Mouse (Mus musculus) gastrocnemius, adult 8-10 months (tissue): ENCODE measurements at regions not wholly inside any gene's neighbourhood (a gene's known extent, or its start where the extent isn't known, plus 50 kb on each side); places are given as distances from the start of the nearest gene placed in this dataset.

ENCODE experiments used
- DNase-seq, 2 experiments: peaks; one replicate each; pipeline ENCODE4 v3.0.0; 2022; ENCODE audit warnings: low spot score in 2 of 2

- no peak for DNase-seq
Observed at GRCm38 (mm10) chr4:56275836-56276235, 464.0 kb upstream of the Gm26657 start.

DNA sequence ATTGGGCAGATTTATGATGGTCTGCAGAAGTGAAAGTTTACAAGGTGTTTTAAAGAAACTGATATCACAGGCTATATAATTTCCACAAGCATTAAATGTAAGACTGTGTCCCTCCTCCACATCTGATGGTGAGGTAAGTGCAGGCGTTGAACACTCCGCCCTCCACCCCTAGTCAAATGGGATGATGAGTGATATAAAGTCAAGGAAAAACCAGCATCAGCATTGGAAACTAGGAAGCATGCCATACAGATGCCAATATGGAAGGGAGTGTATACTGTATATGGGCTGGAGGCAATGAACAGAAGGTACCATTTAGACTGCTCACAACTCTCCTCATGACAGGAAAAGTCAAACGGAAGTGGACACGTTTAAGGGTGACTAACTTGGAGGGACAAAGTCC is 468.5 kb upstream of the Gm26657 start:
- no peak for DNase-seq

DNA sequence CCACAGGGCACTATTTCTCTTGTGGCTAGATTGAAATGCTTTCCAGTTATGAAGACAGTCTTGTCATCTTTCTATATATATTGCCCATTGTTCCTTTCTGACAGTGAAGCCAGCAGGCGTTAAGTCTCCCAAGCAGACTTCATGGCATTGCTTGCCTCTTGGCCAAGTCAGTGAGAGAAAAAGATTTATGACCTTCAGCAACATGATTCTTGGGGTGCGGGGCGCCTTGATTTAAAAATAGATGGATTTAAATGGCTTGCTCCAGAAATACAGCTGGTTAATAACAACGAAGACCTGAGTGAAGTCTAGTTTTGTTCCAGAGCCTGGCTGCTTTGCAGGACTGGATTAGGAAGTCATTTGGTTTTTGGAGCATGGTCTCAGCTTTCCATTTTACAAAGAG is 475.2 kb upstream of the Gm26657 start:
- peak; percentile 47 to 66 for DNase-seq

DNA sequence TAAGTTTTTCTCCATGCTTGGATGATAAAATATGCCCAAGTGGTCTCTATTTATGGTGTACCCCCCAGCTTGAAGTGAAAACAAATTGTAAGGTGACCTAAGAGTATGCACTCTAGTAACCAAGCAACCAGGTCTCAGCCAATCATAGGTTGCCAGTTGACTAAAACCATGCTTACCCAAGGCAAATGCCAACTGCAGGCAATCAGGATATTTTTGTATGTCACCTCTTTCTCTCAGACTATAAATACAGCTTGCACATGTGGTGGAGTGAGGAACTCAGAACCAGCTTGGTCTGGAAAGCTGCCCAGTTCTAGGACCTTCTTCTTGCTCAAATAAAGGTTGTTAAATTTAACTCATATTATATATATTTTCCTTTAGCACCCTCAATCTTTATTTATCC is 476.0 kb upstream of the Gm26657 start:
- peak; percentile 13 to 24 for DNase-seq

GRCm38 (mm10) chr4:56262589-56262988 is 477.3 kb upstream of the Gm26657 start:
- no peak for DNase-seq

DNA sequence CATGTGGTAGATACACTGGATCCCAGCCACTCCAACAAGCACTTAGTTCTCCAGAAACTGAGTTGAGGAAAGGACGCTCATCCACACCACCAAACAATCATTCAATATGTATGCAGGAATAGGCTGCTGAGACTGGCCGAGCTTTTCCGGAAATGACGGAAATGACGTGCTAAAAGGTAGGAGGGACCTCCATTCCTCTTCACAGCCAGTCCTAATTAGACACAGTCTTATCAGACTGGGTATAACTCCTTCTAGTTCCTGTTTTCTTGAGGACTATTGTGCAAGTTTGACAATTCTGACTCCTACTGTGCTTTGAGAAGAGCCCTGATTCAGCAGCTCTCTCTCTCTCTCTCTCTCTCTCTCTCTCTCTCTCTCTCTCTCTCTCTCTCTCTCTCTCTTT is 477.9 kb upstream of the Gm26657 start:
- DNase-seq = no peak

- DNase-seq = no peak
Observed at GRCm38 (mm10) chr4:56252375-56252774, 487.5 kb upstream of the Gm26657 start.

- no peak for DNase-seq
Observed at GRCm38 (mm10) chr4:56251766-56252165, 488.1 kb upstream of the Gm26657 start.

DNA sequence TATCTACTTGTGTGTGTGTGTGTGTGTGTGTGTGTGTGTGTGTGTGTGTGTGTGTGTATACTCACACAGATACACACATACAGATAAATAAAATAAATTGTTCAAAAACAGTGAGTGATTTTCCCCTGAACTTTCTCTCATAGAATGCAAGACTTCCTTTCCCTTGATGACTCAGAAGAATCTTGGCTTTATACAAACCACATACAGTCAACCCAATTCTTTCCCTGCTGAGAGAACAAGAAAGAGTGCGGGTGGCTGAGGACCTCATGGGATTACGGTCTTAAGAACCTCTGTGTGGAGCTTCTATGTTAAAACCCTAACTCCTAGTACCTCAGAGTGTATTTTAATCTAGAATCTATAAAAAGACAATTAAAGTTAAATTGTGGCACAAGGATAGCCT is 489.3 kb upstream of the Gm26657 start:
- DNase-seq = no peak

DNA sequence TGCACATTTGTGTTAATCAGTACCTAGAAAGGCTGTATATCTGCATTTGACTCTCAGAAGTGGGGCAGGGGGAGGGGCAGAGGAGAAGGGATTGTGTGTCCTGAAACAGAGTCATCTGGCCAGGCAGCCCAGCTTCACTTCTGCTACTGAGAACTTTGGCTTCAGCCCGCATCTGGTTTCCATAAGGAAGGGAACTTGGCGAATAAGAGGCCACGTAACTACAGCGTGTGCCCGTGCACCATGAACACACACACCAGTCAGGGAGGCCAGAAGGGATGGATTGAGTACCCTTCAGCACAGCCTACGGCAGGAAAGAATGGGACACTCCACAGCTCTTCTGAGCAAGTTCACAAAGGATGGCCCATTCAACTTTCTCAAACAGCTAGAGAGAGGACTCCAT is 496.0 kb upstream of the Gm26657 start:
- DNase-seq = no peak

DNA sequence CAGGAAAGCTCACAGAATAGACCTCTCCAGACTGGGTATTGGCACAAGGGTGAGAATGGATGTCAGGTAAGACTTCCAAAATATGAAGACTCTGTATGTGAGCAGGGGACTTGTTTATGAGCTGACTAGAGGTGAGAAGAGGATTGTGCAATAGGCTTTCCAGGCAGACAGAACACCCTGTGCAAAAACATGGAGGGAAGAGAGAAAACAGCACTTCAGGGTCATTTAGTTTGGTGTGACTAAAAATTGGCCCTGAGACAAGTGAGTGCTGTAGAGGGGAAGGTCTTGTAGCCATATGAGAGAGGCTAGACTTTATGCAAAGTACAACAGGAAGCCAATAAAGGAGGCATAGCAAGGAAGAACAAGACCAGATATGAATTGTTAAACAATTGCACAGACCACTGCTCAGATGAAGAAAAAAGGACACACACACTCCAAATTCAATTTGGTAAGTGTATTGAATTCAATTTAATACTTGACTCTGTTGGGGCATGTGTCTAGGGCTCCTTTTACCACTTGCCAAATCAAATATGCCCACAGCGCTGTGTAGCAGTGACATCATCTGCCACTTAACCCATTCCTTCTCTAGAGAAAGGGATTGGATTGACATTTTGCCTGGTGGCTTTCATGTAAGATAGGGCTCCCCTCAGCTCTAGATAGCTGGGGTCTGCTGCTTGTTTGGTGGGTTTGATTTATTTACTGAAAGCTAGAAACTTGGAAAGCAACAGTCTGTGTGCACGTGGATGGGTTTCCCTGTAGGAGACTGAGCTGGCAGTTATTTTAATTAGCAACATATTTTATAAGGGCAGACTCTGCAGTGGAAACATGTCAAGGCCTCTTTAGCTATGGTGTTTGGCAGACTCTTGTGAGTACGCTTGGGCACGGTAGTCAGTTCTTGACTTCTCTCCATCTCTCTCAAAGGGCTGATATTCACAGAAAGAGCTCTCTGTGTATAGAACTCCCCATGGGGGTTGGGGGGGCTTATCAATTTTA is 501.1 kb upstream of the Gm26657 start:
- no peak for DNase-seq

DNA sequence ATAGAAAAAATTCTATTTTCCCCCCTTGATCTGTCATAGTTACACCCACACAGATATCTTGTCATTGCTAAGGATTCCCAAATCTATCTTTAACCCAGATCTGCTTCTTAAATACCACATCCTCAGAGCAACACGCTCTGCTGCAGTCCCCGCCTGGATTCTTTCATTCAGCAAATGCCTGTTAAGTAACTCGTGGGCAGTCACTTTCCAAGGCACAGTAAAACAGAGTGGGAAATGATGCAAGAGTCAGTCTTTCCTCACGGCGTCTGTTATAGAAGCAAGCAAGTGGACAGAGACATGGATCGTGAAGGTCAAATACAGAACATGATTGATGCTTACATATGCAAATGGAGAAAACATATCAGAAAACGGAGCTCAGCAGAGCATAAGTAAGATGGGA is 508.5 kb upstream of the Gm26657 start:
- DNase-seq = no peak

GRCm38 (mm10) chr4:56230451-56230850 is 509.4 kb upstream of the Gm26657 start:
- no peak for DNase-seq

DNA sequence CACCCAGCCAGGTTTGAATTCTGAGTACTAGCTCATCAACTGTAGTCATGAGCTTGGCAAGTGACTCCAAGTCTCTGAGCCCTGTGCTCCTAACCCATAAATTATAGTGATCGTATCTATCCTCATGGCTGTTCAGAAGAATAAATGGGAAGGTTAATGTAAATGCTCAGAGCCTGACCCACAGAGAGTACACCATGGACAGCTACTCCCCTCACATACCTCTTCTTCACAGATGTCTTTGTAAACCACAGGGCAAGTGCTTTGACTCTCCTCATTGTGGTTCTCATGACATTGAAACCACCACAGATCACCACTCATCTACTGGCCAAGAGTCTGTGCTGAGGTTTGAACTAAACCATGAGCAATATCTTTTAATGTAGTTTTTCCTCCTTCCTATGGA is 513.4 kb upstream of the Gm26657 start:
- no peak for DNase-seq

DNA sequence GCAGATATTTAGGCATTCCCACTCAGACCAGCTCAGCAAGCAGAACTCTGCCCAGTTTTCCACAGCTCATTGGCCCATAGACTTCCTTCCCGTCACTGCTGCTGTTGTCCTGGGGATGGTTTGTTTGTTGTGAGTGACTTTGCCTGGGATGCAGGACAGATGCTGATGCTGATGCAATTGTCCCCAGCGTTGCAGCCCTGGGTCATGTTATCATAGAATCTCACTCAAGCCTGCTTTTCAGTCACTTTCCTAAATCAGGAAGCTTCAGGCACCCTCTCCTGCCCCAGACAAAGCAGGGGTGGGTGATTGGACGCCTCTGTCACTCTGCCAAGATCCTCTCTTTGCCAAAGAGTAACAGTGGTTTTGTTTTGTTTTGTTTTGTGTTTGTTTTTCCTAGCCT is 515.3 kb upstream of the Gm26657 start:
- DNase-seq = peak; percentile 3 to 4

GRCm38 (mm10) chr4:56222023-56222776 is 517.7 kb upstream of the Gm26657 start:
- DNase-seq = peak; percentile 27 to 37

DNA sequence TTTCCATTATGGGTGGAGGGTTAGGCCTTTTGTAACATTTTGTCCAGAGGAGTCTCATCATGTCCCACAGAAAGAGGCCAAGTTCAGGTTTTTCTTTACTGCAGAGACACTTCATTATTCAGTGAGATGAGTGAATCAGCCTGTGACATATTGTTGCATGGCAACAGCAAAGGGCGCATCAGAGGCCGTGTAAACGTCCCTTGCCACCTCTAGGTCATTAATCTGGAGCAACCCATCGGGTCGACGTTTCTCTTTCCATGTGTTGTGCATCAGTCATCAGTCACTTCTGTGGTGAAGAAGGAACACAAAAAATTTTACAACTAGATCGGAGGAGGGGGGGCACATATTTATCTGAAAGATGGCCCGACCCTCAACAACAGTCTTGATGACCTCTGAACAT is 519.3 kb upstream of the Gm26657 start:
- no peak for DNase-seq

DNA sequence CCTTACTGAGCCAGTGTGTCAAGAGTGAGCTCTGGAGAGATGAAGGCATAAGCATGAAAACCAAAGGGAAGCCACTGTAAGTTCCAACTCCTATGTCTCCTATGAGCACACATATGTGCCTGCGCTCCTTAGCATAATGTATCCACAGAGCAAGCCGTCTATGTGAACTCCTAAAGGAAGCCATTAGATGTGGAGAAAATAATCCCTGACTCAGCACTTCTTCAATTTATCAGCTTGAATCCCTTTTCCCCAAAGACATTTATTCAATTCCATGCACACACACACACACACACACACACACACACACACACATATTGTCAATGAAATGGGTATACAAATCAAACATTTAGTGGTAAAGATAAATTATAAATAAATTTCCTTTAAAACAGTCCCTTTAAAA is 530.4 kb upstream of the Gm26657 start:
- DNase-seq = no peak

- DNase-seq = no peak
Observed at GRCm38 (mm10) chr4:56207726-56208125, 532.1 kb upstream of the Gm26657 start.

GRCm38 (mm10) chr4:56205069-56205468 is 534.8 kb upstream of the Gm26657 start:
- DNase-seq = no peak

GRCm38 (mm10) chr4:56193365-56193764 is 546.5 kb upstream of the Gm26657 start:
- no peak for DNase-seq

DNA sequence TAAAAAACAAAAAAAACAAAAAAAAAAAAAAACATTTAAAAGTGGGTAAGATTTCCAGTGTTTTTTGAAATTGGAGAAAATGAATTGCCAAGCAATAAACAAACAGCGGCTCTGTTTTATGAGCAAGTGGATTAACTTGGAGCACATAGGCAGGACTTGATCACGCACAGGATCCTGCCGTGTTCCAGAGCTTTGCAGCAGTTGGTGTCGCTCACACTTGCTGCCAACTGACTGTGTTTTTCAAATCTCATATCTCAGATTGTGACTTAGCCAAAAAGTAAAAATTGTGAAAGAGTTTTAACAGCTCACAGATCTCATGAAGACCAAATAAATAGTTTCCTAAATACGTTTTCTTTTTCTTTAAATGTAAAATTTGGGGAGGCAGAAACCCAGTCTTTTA is 547.4 kb upstream of the Gm26657 start:
- no peak for DNase-seq

GRCm38 (mm10) chr4:56179566-56179965 is 560.3 kb upstream of the Gm26657 start:
- DNase-seq = no peak
